ENCODE assay signal across 8 mouse cellular contexts in the genomic region with DNA sequence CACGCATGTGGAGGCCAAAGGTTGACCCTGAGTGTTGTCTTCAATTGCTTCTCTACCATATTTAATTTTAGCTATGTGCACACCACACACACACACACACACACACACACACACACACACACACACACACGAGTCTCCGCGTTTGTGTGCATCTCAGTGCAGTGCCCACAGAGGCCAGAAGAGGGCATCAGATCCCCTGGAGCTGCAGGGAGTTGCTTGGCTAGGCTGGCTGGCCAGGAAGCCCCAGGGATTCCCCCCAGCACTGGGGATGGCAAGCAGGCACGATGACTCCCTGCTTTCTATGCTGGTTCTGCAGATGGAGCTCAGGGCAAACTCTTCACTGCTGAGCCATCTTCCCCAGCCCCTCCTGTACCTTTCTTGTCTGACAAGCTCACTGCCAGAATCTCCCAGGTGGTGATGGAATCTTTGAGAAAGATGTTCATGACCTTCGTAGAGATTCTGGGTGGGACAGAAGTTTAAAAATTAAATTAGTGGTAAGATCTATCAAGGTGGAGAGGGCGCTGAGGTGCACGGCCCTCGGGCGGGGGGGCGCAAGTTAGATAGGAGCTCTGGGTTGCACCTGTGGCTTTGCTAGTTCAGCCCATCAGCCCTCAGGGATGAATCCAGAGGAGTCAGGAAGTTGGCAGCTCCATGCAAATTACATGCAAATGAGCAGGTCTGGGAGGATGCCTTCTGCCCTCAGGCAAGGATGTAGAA. TPM values are rescaled to one million over a fixed set of nuclear protein-coding genes. Genes with fewer than 3 reads are reported as not detected.
DNase-seq lines count a peak whose midpoint lies in the region; ATAC-seq and TF ChIP-seq lines count a peak whose summit lies in the region.
"Had no signal": no experiment of that assay in that cellular context is flagged by ENCODE, and none has a peak within 500 bp of the region (broad histone marks: within the 10 kb centered on the region; RNA-seq: fewer than 3 reads in every experiment).

No protein-coding gene starts in this region.

- in situ Hi-C loops in CH12.LX (cut with MboI; ENCODE audit: low pct_ligation_motif_present, low pct_unique_long_range_greater_than_20kb, low sequenced_read_pairs): loop anchor here (5.0 kb wide), 1 partner anchor 118 kb away; no protein-coding TSS in a partner anchor
- in situ Hi-C loops in Patski (cut with MboI; ENCODE audit: low pct_unique_long_range_greater_than_20kb): loop anchor here (5.0 kb wide), 2 partner anchors 58 to 113 kb away; a partner anchor contains a TSS

- peak overlapping the region; percentile 27 for H3K27ac ChIP-seq in CH12.LX (ENCODE audit: insufficient read depth, low read depth)
- H3K27ac ChIP-seq in cortical plate, adult 2 months (ENCODE audit: insufficient read depth, low read length): no peak overlapping the region
- H3K27ac ChIP-seq: limb, embryonic 12.5 days had no signal

- peak overlapping the region in 1 of 3 experiments; percentile 8 for H3K4me3 ChIP-seq in CH12.LX (replicated peaks in 1 of 3; ENCODE audit: low read depth in 2 of 3, low read length in 2 of 3, poor library complexity in 1 of 3)
- H3K4me3 ChIP-seq in cortical plate, adult 2 months (ENCODE audit: insufficient read depth, low read length): no peak overlapping the region
- H3K4me3 ChIP-seq: limb, embryonic 12.5 days had no signal

- H3K79me2 ChIP-seq in CH12.LX (replicated peaks; ENCODE audit: control insufficient read depth, extremely low read depth, insufficient read depth, poor library complexity, severe bottlenecking): no peaks in the 10 kb centered on the region

- TF ChIP-seq EP300 in CH12.LX (IDR thresholded peaks at IDR 0.05; ENCODE audit: low read length): no peak

- CTCF ChIA-PET in Patski (lab: Charles Lee): interaction anchor here (0.7 to 6.8 kb wide), 18 partner anchors 9 to 140 kb away, joined by 3 to 46 read pairs (median 5); a partner anchor contains a TSS

- no peaks in the 10 kb centered on the region for H3K9me3 ChIP-seq in CH12.LX (replicated peaks; ENCODE audit: low read length)
- H3K9me3 ChIP-seq: limb, embryonic 12.5 days had no signal

- peaks cover 12% of the 10 kb centered on the region for H3K27me3 ChIP-seq in CH12.LX (replicated peaks)
- no peaks in the 10 kb centered on the region for H3K27me3 ChIP-seq in Patski

- H3K9ac ChIP-seq in CH12.LX (ENCODE audit: insufficient read depth, low read depth): 0 out of 2 replicates have a peak overlapping the region, but pooled peaks have one; percentile 23
- H3K9ac ChIP-seq: limb, embryonic 12.5 days had no signal

- peaks cover 21 to 38% of the 10 kb centered on the region in 2 experiments for H3K4me1 ChIP-seq in CH12.LX (ENCODE audit: control insufficient read depth in 1 of 2, insufficient read depth in 2 of 2)
- H3K4me1 ChIP-seq in cortical plate, adult 2 months (ENCODE audit: control insufficient read depth, insufficient read depth, low read length): no peaks in the 10 kb centered on the region
- H3K4me1 ChIP-seq: limb, embryonic 12.5 days had no signal

- peak; percentile 62 for TF ChIP-seq RAD21 in CH12.LX (IDR thresholded peaks at IDR 0.05; ENCODE audit: low read depth, low read length)

- POLR2A ChIA-PET in Patski (lab: Charles Lee): interaction anchor here (0.6 to 1.2 kb wide), 2 partner anchors 58 to 1145 kb away, joined by 3 to 4 read pairs; no protein-coding TSS in a partner anchor

- dilution Hi-C loops in CH12.LX (cut with MboI; ENCODE audit: extremely low pct_ligation_motif_present, extremely low pct_unique_long_range_greater_than_20kb, low sequenced_read_pairs): no loop called here

- peak overlapping the region; percentile 93 for H3K4me2 ChIP-seq in CH12.LX (ENCODE audit: insufficient read depth, low read depth, poor library complexity, severe bottlenecking)
- H3K4me2 ChIP-seq: limb, embryonic 12.5 days had no signal

- DNase-seq in CH12.LX (ENCODE audit: extremely low read depth): peak; percentile 87
- no peak for DNase-seq in Patski (ENCODE audit: low read depth, low spot score)
- peak; percentile 89 to 90 for DNase-seq in kidney, postnatal 4 days
- peak; percentile 86 for DNase-seq in lung, postnatal 36 days
- peak; percentile 65 to 84 for DNase-seq in spleen, adult 18-20 months

- H3K36me3 ChIP-seq in CH12.LX (replicated peaks in 1 of 2; ENCODE audit: control insufficient read depth in 1 of 2, insufficient read depth in 1 of 2, low read length in 1 of 2): no peaks in the 10 kb centered on the region
- H3K36me3 ChIP-seq: limb, embryonic 12.5 days had no signal

- TF ChIP-seq POLR2A in CH12.LX (IDR thresholded peaks at IDR 0.05; ENCODE audit: low read depth, low read length): no peak
- TF ChIP-seq POLR2A in cortical plate, adult 2 months (IDR thresholded peaks at IDR 0.05; ENCODE audit: extremely low read depth, insufficient read depth, low read length): no peak

- peak; percentile 73 for ATAC-seq in Patski
- ATAC-seq in granulocyte monocyte progenitor cell, adult 5-6 weeks (replicated peaks; ENCODE audit: poor library complexity, severe bottlenecking): peak; percentile 73

- peak in 1 of 2 experiments; percentile 77; a peak in 3 of 4 replicates for TF ChIP-seq CTCF in CH12.LX (conservative IDR thresholded peaks at IDR 0.05 in 1 of 2, IDR thresholded peaks at IDR 0.05 in 1 of 2; ENCODE audit: low read depth in 2 of 2, low read length in 2 of 2)
- TF ChIP-seq CTCF in Patski (IDR thresholded peaks at IDR 0.05): peak; percentile 92
- peak; percentile 56 for TF ChIP-seq CTCF in cortical plate, adult 2 months (IDR thresholded peaks at IDR 0.05; ENCODE audit: extremely low read depth, insufficient read depth, low read length)

TF ChIP-seq in CH12.LX, 34 proteins besides CTCF, POLR2A, EP300 and RAD21:
- TF ChIP-seq SMC3 (IDR thresholded peaks at IDR 0.05; ENCODE audit: low read depth, low read length) (peak; percentile 85), ELF1 (IDR thresholded peaks at IDR 0.05; ENCODE audit: low read depth, low read length) (peak; percentile 67), IRF4 (IDR thresholded peaks at IDR 0.05; ENCODE audit: low read depth, low read length) (peak; percentile 59; the same call in 1 of the 2 replicates), UBTF (IDR thresholded peaks at IDR 0.05; ENCODE audit: low read depth, low read length) (no peak), CHD2 (IDR thresholded peaks at IDR 0.05; ENCODE audit: low read length) (no peak), MEF2A (IDR thresholded peaks at IDR 0.05; ENCODE audit: borderline replicate concordance, low read depth, low read length) (peak; percentile 58; the same call in 1 of the 2 replicates), SIN3A (IDR thresholded peaks at IDR 0.05; ENCODE audit: low read length) (no peak), MAFK (IDR thresholded peaks at IDR 0.05; ENCODE audit: insufficient replicate concordance, low read length) (no peak), JUN (IDR thresholded peaks at IDR 0.05; ENCODE audit: insufficient read depth, low read depth, low read length) (no peak), TCF12 (IDR thresholded peaks at IDR 0.05; ENCODE audit: low read depth, low read length) (peak; percentile 13; the same call in 1 of the 2 replicates), GABPA (IDR thresholded peaks at IDR 0.05; ENCODE audit: insufficient replicate concordance, low read depth, low read length) (no peak), MAX (IDR thresholded peaks at IDR 0.05; ENCODE audit: low read length) (no peak)

RNA-seq across cellular contexts. Expression of a gene that starts 8.6 kb away (rescaled TPM):
- total RNA-seq in CH12.LX (2012; rRNA removed): 2.5 and 5.4 TPM in 2 replicates
- total RNA-seq in CH12.LX (2014; rRNA removed): 1.4 and 3.9 TPM in 2 replicates
- 1.2 and 1.5 TPM in 2 replicates for polyA plus RNA-seq in CH12.LX (2012; ENCODE audit: insufficient read length, low read depth)
- polyA plus RNA-seq in Patski (2021): 342 TPM
- polyA plus RNA-seq in cortical plate, adult 2 months (2012; rRNA removed): 0.17 and 0.32 TPM in 2 replicates
- total RNA-seq in granulocyte monocyte progenitor cell, adult 5-6 weeks (2014; fragmentation: Nextera tagmentation): 59.6 and 67.4 TPM in 2 replicates
- total RNA-seq in granulocyte monocyte progenitor cell, adult 5-6 weeks (2017): 146 and 183 TPM in 2 replicates

RNA-seq across cellular contexts. Expression of a gene that starts 25.3 kb away (rescaled TPM):
- total RNA-seq in CH12.LX (2012; rRNA removed) (14.6 and 18.1 TPM in 2 replicates), CH12.LX (2014; rRNA removed) (13.6 and 15.4 TPM in 2 replicates)
- polyA plus RNA-seq in CH12.LX (2012; ENCODE audit: insufficient read length, low read depth) (10.6 and 12.7 TPM in 2 replicates), Patski (2021) (not detected)
- 0.08 TPM in 1 of 2 replicates, not detected in the other for polyA plus RNA-seq in cortical plate, adult 2 months (2012; rRNA removed)
- 6.4 and 7.6 TPM in 2 replicates for total RNA-seq in granulocyte monocyte progenitor cell, adult 5-6 weeks (2014; fragmentation: Nextera tagmentation)
- total RNA-seq in granulocyte monocyte progenitor cell, adult 5-6 weeks (2017): 5.2 and 5.8 TPM in 2 replicates

RNA-seq across cellular contexts. Expression of a gene that starts 28.9 kb away (rescaled TPM):
- 23.6 and 32.0 TPM in 2 replicates for total RNA-seq in CH12.LX (2012; rRNA removed)
- 17.4 and 20.2 TPM in 2 replicates for total RNA-seq in CH12.LX (2014; rRNA removed)
- 25.0 and 26.0 TPM in 2 replicates for polyA plus RNA-seq in CH12.LX (2012; ENCODE audit: insufficient read length, low read depth)
- 61.7 TPM for polyA plus RNA-seq in Patski (2021)
- polyA plus RNA-seq in cortical plate, adult 2 months (2012; rRNA removed): 28.8 and 29.7 TPM in 2 replicates
- 26.6 and 27.2 TPM in 2 replicates for total RNA-seq in granulocyte monocyte progenitor cell, adult 5-6 weeks (2014; fragmentation: Nextera tagmentation)
- total RNA-seq in granulocyte monocyte progenitor cell, adult 5-6 weeks (2017): 18.9 and 20.9 TPM in 2 replicates

RNA-seq across cellular contexts. Expression of a gene that starts 29.9 kb away (rescaled TPM):
- total RNA-seq in CH12.LX (2012; rRNA removed): 22.9 and 25.2 TPM in 2 replicates
- 21.5 and 22.1 TPM in 2 replicates for total RNA-seq in CH12.LX (2014; rRNA removed)
- 40.0 and 44.6 TPM in 2 replicates for polyA plus RNA-seq in CH12.LX (2012; ENCODE audit: insufficient read length, low read depth)
- 157 TPM for polyA plus RNA-seq in Patski (2021)
- polyA plus RNA-seq in cortical plate, adult 2 months (2012; rRNA removed): 10.1 and 11.2 TPM in 2 replicates
- 8.3 and 9.9 TPM in 2 replicates for total RNA-seq in granulocyte monocyte progenitor cell, adult 5-6 weeks (2014; fragmentation: Nextera tagmentation)
- total RNA-seq in granulocyte monocyte progenitor cell, adult 5-6 weeks (2017): 5.6 and 8.6 TPM in 2 replicates

RNA-seq across cellular contexts. Expression of a gene that starts 59.6 kb away (rescaled TPM):
- 84.3 and 108 TPM in 2 replicates for total RNA-seq in CH12.LX (2012; rRNA removed)
- 60.3 and 66.7 TPM in 2 replicates for total RNA-seq in CH12.LX (2014; rRNA removed)
- 90.9 and 99.8 TPM in 2 replicates for polyA plus RNA-seq in CH12.LX (2012; ENCODE audit: insufficient read length, low read depth)
- polyA plus RNA-seq in Patski (2021): not detected
- 3.6 TPM in 2 replicates for polyA plus RNA-seq in cortical plate, adult 2 months (2012; rRNA removed)
- total RNA-seq in granulocyte monocyte progenitor cell, adult 5-6 weeks (2014; fragmentation: Nextera tagmentation): 139 and 141 TPM in 2 replicates
- 284 and 301 TPM in 2 replicates for total RNA-seq in granulocyte monocyte progenitor cell, adult 5-6 weeks (2017)

Comparison
In these comparisons a context has a peak if more than half of its experiments do, and no peak if none do; other contexts are left out.
1. RNA of a gene that starts 8.6 kb away (polyA plus RNA-seq): 342 TPM in Patski (single experiment); 1.2 to 1.5 TPM in CH12.LX and 0.17 to 0.32 TPM in cortical plate, adult 2 months; every median in the first group is over 100 times any median in the second.
2. RNA of a gene that starts 25.3 kb away (polyA plus RNA-seq): 10.6 to 12.7 TPM in CH12.LX; not detected in Patski (single experiment) and 0.08 TPM in cortical plate, adult 2 months; every median in the first group is over 10 times any median in the second.